Mouse (Mus musculus): ENCODE data around the gene Zfp804a.

The Zfp804a gene

DNA sequence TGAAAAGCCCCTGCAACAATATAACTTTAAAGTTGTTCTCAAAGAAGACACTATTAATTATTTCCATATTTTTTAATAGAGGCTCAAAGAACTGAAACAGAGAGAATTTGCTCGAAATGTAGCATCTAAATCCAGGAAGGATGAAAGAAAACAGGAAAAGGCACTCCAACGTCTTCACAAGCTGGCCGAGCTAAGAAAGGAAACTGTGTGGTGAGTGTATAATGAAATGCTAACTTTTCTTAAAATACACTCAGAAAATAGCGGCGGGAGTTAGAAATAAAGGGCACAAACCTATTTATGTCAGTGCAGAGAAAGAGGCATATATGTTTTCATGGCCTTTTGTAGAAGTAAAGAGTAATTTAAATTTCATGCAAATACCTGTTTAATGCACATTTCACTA, 200.4 kb downstream of the Zfp804a start:
- no peak for DNase-seq (ENCODE audit: low read depth)

DNA sequence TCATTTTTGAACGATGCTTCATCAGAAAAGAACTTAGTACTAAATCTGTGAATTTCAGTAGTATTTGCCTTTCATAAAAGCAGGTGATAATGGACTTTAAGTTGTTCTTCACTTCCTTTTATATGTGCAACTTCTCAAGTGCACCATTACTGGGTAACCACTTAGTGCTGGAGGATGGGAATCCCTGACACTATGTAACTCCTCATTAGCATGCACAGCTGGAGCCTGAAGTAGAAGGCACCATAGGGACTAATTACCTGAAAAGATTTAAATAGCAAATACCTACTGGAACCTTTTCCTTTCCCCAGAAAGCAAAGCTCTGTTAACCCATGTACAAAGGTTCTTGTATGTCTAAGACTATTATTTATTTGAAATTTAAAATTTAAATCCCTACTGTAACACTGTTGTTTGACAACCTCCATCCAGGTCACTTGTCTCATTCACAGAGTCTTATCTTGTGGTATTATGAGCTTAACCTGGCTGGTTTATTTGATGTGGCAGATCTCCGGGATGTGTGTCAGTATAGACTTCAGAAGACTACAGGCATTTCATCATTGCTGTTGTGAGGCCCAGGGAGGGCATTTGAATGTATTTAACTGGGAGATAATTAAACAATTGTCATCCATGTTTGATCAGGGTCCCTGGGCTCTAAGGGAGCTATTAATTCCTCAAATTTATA, 229.7 kb downstream of the Zfp804a start:
- DNase-seq (ENCODE audit: low read depth): no peak

- DNase-seq (ENCODE audit: low read depth): no peak
Measured at GRCm38 (mm10) chr2:82294932-82295493, 242.0 kb downstream of the Zfp804a start.

All from induced T-regulatory cell, adult 2 months (primary cell).